Mouse (Mus musculus): Measurements from ENCODE around the gene Msh4.
A peak's percentile ranks its signal among the peaks of the same experiment; 100 is the strongest.

Gene Msh4

DNA sequence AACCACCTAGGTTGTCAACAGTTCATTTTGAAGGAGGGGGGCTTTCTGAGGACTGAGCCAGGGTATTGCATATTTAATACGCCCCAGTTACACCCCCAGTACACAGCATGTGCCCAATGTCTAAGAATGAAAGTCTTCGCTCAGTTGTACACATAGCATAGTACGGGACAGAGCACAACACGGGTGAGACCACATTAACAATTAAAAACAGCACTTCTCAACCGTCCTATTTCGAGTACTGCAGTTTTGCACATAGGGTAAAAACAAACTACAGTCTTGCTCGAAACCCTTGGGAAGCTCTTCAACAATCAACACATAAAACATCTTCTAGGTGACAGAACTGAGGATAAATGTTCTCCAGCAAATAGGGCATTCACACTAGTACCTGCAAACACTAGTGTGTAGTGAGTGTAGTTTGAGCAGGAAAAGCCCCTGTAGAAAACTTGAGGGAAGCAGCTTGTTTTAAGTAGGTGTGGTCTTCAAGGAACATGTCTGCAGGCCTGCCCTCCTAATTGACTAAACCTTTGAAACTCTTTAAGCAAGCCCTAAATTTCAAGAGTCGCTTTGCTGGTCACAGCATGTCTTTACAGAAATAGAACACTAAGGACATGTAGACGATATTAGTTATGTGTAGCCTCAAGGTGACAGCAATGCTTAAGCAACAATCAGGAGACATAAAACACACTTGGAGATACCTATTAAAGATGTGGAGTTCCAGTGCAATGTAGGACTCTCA is at the start of gene Msh4:
Gene Msh4, minus strand, starts transcription at position 3 of the 736 bp plus-strand sequence.
- no peak for DNase-seq

DNA sequence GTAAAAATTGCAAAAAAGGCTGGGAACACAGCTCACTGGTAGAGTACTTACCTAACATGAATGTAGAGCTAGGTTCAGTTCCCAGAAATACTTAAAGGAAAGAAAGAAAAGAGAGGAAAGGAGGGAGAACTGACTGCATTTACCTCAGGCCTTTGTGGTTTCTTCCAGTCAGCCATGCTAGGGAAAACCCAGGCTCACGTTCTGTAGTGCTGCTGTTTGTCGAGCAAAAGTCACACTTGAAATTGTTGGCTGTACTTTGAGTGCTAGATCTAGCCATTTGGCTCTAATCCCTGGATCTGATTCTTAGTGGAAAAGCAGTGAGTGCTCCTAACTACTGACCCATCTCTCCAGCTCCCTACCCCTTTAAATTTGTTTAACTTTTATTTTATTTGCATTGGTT is 42.2 kb upstream of the Msh4 start:
- DNase-seq: no peak

DNA sequence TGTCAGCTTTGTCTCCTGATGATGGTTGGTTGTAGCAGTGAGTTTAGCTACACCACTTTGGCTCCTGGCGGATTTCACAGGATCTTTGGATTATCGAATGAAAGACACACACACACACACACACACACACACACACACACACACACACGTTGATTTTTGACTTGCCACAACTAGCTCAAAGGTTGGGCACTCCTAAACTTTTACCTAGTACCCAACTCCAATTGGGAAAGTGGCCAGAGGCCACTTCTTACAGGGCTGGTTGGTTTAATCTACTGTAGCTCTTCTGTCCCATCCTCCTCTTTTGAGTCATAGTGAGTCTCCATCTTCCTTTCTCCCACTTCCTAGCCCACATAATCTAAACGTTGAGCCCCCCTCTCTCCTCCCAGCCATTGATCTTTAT is 41.3 kb upstream of the Msh4 start:
- no peak for DNase-seq

GRCm38 (mm10) chr3:153944335-153944990 is 38.5 kb upstream of the Msh4 start, which contains the start of gene Acadm:
Gene Acadm, minus strand, starts transcription at chr3:153944632.
- peak; percentile 98 for DNase-seq

DNA sequence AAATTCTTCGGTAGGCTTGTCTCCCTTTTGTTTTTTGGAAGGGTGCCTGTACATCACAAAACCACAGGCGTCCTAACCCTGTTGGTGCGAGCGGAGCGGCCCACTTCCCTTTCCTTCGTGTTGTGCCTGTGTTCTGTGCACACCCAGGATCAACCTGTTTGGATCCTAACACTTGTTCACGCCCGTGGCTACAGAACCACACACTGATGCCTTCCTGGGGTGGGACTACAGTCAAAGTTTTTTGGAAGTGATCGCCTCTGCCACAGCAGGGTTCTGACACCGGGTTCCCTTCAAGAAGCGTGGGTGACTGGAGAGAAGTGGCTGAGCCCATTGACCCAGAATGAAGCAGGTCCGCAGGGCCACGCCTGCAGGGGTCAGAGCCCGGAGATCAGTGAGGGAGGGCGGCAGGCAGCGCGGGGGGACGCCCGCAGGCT is 38.0 kb upstream of the Msh4 start:
- DNase-seq: no peak

- DNase-seq: no peak
Measured at GRCm38 (mm10) chr3:153943003-153943640, 37.2 kb upstream of the Msh4 start.

GRCm38 (mm10) chr3:153941613-153942012 is 35.7 kb upstream of the Msh4 start:
- no peak for DNase-seq

DNA sequence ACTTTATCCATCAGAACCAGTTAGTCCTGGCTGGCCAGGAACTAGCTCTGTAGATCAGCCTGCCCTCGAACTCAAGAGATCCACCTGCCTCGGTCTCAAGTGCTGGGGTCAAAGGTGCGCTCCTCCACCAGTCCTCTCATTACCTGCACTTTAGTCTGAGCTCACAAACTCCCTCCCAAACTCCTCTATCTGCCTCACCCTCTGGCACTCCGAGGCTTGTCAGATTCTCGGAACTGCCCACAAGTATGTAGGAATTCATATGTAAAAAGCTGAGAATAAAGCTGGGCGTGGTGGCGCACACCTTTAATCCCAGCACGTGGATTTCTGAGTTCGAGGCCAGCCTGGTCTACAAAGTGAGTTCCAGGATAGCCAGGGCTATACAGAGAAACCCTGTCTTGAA is 34.5 kb upstream of the Msh4 start:
- no peak for DNase-seq

GRCm38 (mm10) chr3:153940021-153940420 is 34.1 kb upstream of the Msh4 start:
- no peak for DNase-seq

- DNase-seq: no peak
Measured at GRCm38 (mm10) chr3:153937116-153937810, 31.3 kb upstream of the Msh4 start.

DNA sequence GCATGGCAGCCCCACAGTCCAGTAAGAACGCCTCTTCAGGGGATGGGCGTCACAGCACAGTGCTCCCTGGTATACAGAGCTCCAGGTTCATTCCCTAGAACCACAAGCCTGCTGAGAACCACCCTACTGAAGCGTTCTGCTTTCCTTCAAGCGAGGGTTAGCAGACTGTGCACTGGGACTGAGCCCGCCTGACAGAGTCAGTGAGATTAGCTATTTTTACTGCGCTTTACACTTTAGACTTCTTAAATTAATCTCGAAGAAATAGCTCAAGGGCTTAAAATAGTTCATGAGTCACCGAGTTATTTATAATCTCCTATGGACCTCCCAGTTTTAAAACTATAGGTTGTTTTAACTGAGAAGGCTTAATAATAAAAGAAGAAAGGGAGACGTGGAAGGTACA is 29.9 kb upstream of the Msh4 start:
- DNase-seq: no peak

DNA sequence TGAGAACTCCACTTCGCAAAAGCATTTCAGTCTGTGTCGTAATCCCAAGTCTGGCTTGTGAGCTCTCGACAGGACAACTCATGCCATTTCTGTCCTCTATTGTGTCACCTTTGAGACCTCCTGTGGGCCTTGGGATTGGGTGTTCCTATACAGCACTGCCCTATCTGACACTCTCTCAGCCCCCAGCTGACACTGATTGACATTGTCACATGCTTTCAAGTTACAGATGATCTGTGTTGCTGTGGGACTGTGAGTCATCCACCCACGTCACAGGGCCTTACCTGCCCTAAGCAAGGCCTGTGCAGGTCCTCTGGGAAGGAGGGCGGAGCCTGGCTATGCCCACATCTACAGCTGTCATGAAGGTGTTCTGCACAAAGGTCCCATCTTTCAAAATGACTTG is 26.5 kb upstream of the Msh4 start:
- no peak for DNase-seq

DNA sequence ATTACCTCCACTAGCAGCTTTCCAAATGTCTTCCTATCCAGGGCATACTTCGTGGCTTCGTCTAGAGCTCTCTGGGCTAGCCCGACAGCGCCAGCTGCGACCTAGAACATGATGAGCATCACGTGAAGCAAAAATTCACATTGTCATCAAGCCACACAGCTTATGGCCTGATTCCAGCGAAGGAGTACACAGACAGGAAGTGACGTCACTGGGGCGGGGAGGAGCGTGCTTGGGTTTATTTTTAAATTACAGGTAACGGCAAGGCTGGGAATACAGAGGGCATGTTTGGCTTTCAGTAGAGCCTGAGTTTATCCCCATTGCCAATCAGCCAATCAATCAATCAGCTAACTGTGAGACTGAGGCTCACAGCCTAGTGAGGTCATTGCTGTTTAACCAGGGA is 23.6 kb upstream of the Msh4 start:
- no peak for DNase-seq

GRCm38 (mm10) chr3:153926333-153926732 is 20.4 kb upstream of the Msh4 start:
- DNase-seq: no peak

DNA sequence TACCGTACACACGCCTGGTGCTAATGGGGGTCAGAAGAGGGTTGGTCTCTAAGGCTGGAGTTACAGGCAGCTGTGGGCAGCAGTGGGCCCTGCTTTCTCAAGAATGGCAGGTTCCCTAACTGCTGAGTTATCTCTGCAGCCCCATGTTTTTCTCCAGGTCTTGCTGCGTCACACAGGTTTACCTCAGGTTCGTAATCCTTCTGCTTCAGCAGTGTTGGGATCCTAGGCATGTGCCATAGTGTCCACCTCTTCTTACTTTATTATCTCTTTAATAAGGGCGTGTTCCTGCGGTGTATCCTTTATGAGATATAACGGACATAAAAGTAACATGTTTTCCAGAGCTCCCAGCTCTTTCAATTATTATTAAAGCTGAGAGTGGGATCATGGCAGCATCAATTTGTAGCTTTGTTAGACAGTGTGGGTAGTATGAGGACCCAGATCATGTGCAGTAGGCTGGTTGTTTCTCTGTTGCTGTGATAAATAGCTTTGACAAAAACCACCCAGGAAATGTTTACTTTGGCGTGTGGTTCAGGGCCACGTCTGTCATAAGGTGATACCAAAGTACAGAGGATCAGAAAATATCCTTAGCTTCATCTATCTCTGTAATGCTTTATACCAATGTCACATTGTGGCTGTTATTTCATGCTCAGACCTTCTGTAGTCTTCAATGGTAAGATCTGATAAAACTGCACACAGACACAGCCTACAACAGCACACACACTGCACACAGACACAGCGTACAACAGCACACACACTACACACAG is 15.4 kb upstream of the Msh4 start:
- no peak for DNase-seq

DNA sequence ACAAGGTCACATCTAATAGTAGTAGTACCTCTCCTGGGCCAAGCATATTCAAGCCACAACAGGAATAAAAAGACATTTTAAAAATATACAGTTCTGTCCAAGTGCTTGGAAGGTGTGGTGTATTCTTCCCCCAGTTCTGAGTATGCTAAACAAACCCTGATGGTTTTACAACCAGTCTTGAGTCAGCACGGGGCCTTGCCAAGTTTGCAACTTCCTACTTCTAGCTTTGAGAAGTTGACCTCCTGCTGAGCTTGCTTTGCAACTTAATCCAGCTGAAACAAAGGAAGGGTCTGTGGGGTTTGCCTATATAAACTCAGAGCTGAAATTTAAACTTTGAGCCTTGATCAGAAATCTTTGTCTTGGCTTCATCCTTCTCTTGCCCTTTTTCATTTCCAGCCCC is 11.3 kb upstream of the Msh4 start:
- no peak for DNase-seq

DNA sequence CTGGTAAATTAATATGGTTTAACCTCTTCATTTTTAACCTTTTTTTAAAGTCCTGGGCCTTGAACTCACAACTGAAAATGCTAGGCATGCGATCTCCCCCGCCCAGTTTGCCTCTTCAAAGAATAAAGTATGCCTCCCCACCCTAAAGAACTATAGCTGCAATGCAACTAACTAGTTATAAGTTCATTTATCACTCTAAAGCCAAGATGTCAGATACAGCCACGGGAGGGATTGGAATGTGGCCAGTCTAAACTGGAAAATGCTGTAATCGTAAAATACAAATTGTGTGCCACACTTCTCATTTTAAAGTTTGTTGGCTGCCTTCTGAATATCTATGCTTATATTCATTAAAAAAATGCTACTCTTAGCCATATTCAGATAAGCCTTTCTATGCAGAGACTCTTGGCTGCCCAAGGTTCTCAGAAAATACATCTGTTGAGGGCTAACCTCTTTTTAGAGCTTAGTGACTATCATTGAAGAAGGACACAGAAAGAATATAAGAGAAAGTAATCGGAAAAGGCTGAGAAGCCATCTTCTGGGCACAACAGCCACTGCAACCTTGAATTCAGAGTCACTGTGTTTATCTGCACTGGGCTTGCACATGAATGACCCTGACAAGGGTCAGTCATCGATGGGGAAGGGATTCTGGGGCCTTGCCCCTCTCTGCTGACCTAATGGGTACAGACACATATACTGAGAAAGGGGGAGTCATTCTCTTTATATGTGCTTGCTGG is 7.7 kb upstream of the Msh4 start:
- no peak for DNase-seq

DNA sequence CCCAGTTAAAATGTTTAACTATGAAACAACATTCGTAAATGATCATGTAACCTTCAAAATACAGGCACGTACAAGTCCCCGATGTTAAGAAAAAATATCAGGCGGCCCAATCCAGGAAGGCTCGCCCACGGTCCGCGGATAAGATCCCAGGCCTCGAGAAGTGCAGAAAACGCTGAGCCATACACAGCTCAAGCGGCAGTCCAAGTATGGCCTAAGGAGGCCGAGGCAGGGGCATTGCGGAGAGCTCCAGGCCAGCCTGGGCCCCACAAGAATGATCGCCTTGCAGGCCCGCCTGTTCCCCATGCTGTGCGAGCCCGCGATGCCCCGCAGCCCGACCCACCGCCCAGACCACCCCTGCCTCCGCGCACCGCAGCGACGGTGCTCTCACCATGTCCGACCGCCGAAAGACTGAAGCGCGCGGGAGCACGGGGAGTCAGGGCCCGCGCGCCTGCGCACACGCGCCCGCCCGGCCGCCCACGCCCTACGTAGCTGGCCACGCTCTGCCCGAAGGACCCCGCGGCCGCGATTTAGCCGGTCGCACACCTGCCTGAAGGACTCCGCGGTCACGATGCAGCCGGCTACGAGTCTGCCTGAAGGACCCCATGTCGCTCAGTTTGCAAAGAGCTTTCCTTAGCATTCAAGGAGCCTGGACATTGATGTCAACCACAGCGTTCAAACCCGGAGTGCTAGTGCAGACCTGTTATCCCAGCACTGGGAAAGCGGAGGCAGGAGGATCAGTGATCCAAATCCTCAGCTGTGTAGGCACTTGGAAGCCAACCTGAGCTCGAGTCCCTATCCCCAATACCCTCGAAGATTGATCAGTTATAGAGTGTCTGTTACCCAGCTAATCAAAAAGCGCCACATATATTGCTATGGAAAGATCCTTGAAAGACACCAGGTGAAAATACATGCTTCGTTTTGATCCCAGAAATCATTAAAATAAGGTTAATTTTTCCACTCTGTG is 6.9 kb upstream of the Msh4 start, which contains the start of gene Rabggtb:
Gene Rabggtb, minus strand, starts transcription at position 464 of the 964 bp plus-strand sequence.
- DNase-seq: peak; percentile 96

DNA sequence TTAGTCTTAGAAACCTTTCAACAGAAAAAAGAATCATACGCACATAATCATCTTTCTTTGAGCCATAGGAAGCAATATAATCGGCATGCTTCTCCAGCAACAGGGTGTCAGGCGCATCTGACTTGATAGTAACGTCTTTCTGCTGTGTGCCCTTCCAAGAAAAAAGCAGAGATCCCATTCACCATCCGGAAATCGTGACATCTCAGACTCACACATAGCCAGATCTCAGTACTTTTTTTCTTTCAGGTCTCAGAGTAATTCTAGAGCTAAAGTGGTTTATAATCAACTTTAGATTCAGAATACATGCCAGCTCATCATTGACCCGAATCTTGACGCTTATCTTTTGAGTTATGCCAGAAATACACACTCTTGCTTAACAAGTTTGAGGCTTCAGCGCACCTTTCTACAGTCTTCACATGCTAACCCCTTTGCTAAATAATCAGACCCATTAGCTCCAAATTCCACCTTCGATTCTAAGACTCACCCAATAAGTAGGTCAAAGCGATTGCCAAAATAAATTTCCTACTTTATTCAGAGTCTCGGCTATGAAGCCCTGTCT is 6.0 kb upstream of the Msh4 start:
- DNase-seq: no peak

DNA sequence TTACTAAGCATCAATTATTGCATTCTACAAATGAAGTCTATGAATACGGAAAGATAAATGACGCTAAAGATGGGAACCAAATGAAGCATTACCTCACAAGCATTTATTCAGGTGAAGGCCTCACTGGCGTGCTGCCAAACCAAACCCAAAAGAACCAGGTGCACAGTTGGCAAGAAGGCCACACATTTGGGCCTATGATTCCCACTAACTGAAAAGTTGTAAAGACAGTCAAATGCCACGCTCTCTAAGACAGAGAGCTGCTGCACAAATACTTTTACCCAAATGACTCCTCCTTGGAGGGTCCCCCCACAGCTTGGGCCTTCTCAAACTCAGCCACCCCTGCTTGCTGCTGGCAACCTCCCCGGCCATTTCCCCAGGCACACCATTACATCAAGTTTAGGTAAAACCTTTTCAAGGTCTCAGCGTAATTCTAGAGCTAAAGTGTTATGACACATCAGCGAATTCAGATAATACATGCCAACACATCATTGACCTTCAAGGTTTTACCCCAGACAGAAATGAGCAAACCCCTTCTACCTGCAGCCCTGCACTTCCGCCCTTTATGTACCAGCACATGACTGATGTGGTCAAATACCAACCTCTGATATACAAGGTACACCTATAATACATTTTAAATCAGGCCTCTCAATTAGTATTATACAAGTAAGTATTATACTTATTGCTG is 5.4 kb upstream of the Msh4 start:
- peak; percentile 43 for DNase-seq
